11 mouse cellular contexts compared by ENCODE assay signal in the genomic region with DNA sequence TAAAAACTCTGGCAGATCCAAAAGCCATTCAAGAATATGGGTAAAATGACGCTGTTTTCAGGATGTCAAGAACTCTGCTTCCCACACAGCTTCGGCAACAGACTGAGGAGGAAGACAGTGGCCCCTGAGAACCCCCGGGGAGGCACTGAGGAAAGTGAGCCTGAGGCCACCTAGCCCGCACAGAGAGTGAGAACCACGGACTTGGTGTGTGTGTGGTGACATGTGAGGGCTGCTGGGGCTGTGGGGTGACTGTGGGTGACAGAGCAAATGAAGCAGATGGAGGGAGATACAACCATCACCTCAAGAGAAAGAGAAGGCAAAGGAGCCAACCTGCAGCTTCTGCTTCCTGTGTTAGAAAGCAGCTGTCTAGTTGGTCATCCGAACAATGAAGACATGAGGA. TPM values are rescaled to one million over a fixed set of nuclear protein-coding genes. Genes with fewer than 3 reads are reported as not detected.
DNase-seq lines count a peak whose midpoint lies in the region; ATAC-seq and TF ChIP-seq lines count a peak whose summit lies in the region.
"Had no signal": no experiment of that assay in that cellular context is flagged by ENCODE, and none has a peak within 500 bp of the region (broad histone marks: within the 10 kb centered on the region; RNA-seq: fewer than 3 reads in every experiment).

No protein-coding gene starts in this region.

- ATAC-seq in limb, embryonic 13.5 days (ENCODE audit: low FRiP score, low read depth): no peak
- peak; percentile 44 for ATAC-seq in CD4-positive, CD25-positive, alpha-beta regulatory T cell, adult 4 months
- ATAC-seq in limb, embryonic 15.5 days (ENCODE audit: insufficient number of reproducible peaks, low FRiP score, low TSS enrichment, low read depth): no peak
- ATAC-seq: forebrain, embryonic 16.5 days had no signal

- peaks cover 18% of the 10 kb centered on the region for H3K4me1 ChIP-seq in limb, embryonic 13.5 days
- H3K4me1 ChIP-seq in limb, embryonic 10.5 days: peaks cover 15% of the 10 kb centered on the region
- peaks cover 9% of the 10 kb centered on the region for H3K4me1 ChIP-seq in ES-Bruce4 (ENCODE audit: control insufficient read depth, insufficient read depth, low read length)
- H3K4me1 ChIP-seq in limb, embryonic 15.5 days: peaks cover 25% of the 10 kb centered on the region

- DNase-seq in limb, embryonic 10.5 days (ENCODE audit: low spot score): no peak
- DNase-seq in retina, embryonic 14.5 days (ENCODE audit: low spot score): no peak
- no peak for DNase-seq in MN1 (ENCODE audit: low spot score)
- DNase-seq: right cerebral cortex, postnatal 25 days had no signal

- 55% methylated on average over 6 of the region's 6 CpGs for WGBS in limb, embryonic 13.5 days
- WGBS in limb, embryonic 10.5 days: 73% methylated on average over 6 of the region's 6 CpGs
- WGBS in limb, embryonic 15.5 days: 43% methylated on average over 6 of the region's 6 CpGs

- no peak for TF ChIP-seq POLR2A in ES-Bruce4 (IDR thresholded peaks at IDR 0.05; ENCODE audit: insufficient read depth, low read length)

- TF ChIP-seq CTCF in ES-Bruce4 (IDR thresholded peaks at IDR 0.05; ENCODE audit: low read depth, low read length): no peak

- no peak overlapping the region for H3K4me3 ChIP-seq in limb, embryonic 13.5 days
- no peak overlapping the region for H3K4me3 ChIP-seq in limb, embryonic 10.5 days
- H3K4me3 ChIP-seq in ES-Bruce4 (ENCODE audit: low read depth, low read length): no peak overlapping the region
- no peak overlapping the region for H3K4me3 ChIP-seq in limb, embryonic 15.5 days
- H3K4me3 ChIP-seq: myocyte had no signal

- H3K27me3 ChIP-seq in limb, embryonic 13.5 days: no peaks in the 10 kb centered on the region
- H3K27me3 ChIP-seq in limb, embryonic 10.5 days (ENCODE audit: low read depth, poor library complexity, severe bottlenecking): no peaks in the 10 kb centered on the region
- H3K27me3 ChIP-seq in ES-Bruce4 (ENCODE audit: control insufficient read depth, insufficient read depth, low read length, poor library complexity, severe bottlenecking): no peaks in the 10 kb centered on the region
- H3K27me3 ChIP-seq in limb, embryonic 15.5 days: no peaks in the 10 kb centered on the region

- H3K9ac ChIP-seq in limb, embryonic 13.5 days: peak overlapping the region; percentile 35; the same call in 1 of the 2 replicates
- H3K9ac ChIP-seq in ES-Bruce4 (ENCODE audit: low read depth, poor library complexity, severe bottlenecking): no peak overlapping the region
- no peak overlapping the region for H3K9ac ChIP-seq in limb, embryonic 15.5 days
- H3K9ac ChIP-seq: liver, embryonic 14.5 days had no signal

- TF ChIP-seq EP300 in ES-Bruce4 (IDR thresholded peaks at IDR 0.05; ENCODE audit: insufficient read depth, low read depth, low read length): no peak

- H3K27ac ChIP-seq in limb, embryonic 13.5 days: peak overlapping the region; percentile 64; the same call in 1 of the 2 replicates
- no peak overlapping the region for H3K27ac ChIP-seq in limb, embryonic 10.5 days
- 0 out of 2 replicates have a peak overlapping the region, but pooled peaks have one; percentile 4 for H3K27ac ChIP-seq in ES-Bruce4 (ENCODE audit: insufficient read depth, low read length)
- H3K27ac ChIP-seq in limb, embryonic 15.5 days: peak overlapping the region; percentile 65
- H3K27ac ChIP-seq: liver, embryonic 14.5 days had no signal

- H3K36me3 ChIP-seq in limb, embryonic 13.5 days: peaks cover 6% of the 10 kb centered on the region; the same call in 1 of the 2 replicates
- H3K36me3 ChIP-seq in limb, embryonic 10.5 days: peaks cover 6% of the 10 kb centered on the region; the same call in 1 of the 2 replicates
- no peaks in the 10 kb centered on the region; the same call in 1 of the 2 replicates for H3K36me3 ChIP-seq in ES-Bruce4 (ENCODE audit: control insufficient read depth, insufficient read depth, low read length, poor library complexity, severe bottlenecking)
- H3K36me3 ChIP-seq in limb, embryonic 15.5 days: peaks cover 9% of the 10 kb centered on the region

- H3K9me3 ChIP-seq in limb, embryonic 13.5 days: no peaks in the 10 kb centered on the region
- H3K9me3 ChIP-seq in limb, embryonic 10.5 days (replicated peaks): no peaks in the 10 kb centered on the region
- no peaks in the 10 kb centered on the region for H3K9me3 ChIP-seq in ES-Bruce4 (replicated peaks; ENCODE audit: control insufficient read depth, insufficient read depth, low read length, poor library complexity, severe bottlenecking)
- no peaks in the 10 kb centered on the region for H3K9me3 ChIP-seq in limb, embryonic 15.5 days

- no peak overlapping the region for H3K4me2 ChIP-seq in limb, embryonic 13.5 days (replicated peaks)
- no peak overlapping the region for H3K4me2 ChIP-seq in limb, embryonic 15.5 days

RNA-seq across cellular contexts. Expression of a gene that starts 13.5 kb away (rescaled TPM):
- polyA plus RNA-seq in limb, embryonic 13.5 days (2015; fragmentation: Nextera tagmentation; extraction: Ambion mirVana): 81.3 and 87.3 TPM in 2 replicates
- polyA plus RNA-seq in limb, embryonic 10.5 days (2016; fragmentation: Nextera tagmentation; extraction: Ambion mirVana): 53.4 and 64.7 TPM in 2 replicates
- polyA plus RNA-seq in CD4-positive, CD25-positive, alpha-beta regulatory T cell, adult 4 months (2017; shearing (Covaris generic)): 10 to 100 TPM; 45.5 to 62.2 TPM
- polyA plus RNA-seq in ES-Bruce4 (2011; ENCODE audit: insufficient read depth, insufficient read length, low read depth, missing spikeins): 41.3 and 42.9 TPM in 2 replicates
- polyA plus RNA-seq in limb, embryonic 15.5 days (2015; fragmentation: Nextera tagmentation; extraction: Ambion mirVana): 179 and 182 TPM in 2 replicates
